Comparison of ENCODE assay signal across 8 mouse cellular contexts in the genomic region with DNA sequence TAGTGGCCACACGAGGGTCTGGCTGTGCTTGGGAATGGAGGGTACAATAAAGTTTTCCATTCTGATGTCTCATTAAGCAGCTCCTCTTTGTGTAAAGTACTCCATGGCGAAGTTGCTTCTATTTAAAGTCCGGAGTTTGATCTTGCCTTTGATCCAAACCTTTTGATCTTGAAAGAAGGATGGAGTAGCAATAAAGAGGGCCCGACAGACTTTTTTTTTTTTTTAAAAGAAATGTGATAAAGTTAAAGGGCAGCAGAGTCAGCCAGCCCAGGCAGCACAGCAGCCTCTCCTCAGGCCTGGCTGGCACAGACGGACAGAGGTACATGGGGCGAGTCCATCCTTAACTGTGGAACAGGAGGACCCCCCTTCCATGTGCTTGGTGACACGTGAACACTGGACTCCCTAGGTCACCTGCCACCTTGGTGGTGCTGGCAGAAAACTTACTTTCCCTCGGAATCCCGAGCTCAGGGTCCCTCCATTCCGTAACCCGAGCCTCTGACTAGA.
DNase-seq lines count a peak whose midpoint lies in the region; ATAC-seq and TF ChIP-seq lines count a peak whose summit lies in the region.

No protein-coding gene starts in this region.

- peak overlapping the region; percentile 7; the same call in 1 of the 2 replicates for H3K27ac ChIP-seq in testis, adult 2 months (ENCODE audit: control insufficient read depth, insufficient read depth, low read depth, low read length)
- peak overlapping the region; percentile 81 for H3K27ac ChIP-seq in hindbrain, embryonic 16.5 days (ENCODE audit: low read depth, low read length)
- peak overlapping the region; percentile 79 for H3K27ac ChIP-seq in midbrain, embryonic 16.5 days (ENCODE audit: low read length)

- TF ChIP-seq CTCF in testis, adult 2 months (IDR thresholded peaks at IDR 0.05; ENCODE audit: control insufficient read depth, insufficient read depth, insufficient replicate concordance, low read depth, low read length) = no peak

- H3K4me1 ChIP-seq in testis, adult 2 months (ENCODE audit: control insufficient read depth, insufficient read depth, low read length) = peaks cover 3% of the 10 kb centered on the region; the same call in 1 of the 2 replicates
- peaks cover 17% of the 10 kb centered on the region for H3K4me1 ChIP-seq in hindbrain, embryonic 16.5 days (ENCODE audit: control insufficient read depth, insufficient read depth, low read depth, low read length)
- peaks cover 12% of the 10 kb centered on the region for H3K4me1 ChIP-seq in midbrain, embryonic 16.5 days (ENCODE audit: control insufficient read depth, insufficient read depth, low read length)

- peak overlapping the region; percentile 90 for H3K4me2 ChIP-seq in hindbrain, embryonic 16.5 days (ENCODE audit: low read length)
- H3K4me2 ChIP-seq in midbrain, embryonic 16.5 days (ENCODE audit: low read length) = peak overlapping the region; percentile 68

- H3K9ac ChIP-seq in hindbrain, embryonic 16.5 days (ENCODE audit: low read depth, low read length) = peak overlapping the region; percentile 88
- H3K9ac ChIP-seq in midbrain, embryonic 16.5 days (ENCODE audit: low read depth, low read length) = peak overlapping the region; percentile 79

- peak; percentile 69 to 87 for DNase-seq in adrenal gland, adult (ENCODE audit: inconsistent age in 2 of 2, low spot score in 1 of 2)
- no peak for DNase-seq in adrenal gland, postnatal 25 days
- DNase-seq in testis, postnatal 14 days (ENCODE audit: low spot score) = no peak
- no peak for DNase-seq in frontal cortex, postnatal 25 days (ENCODE audit: low spot score in 2 of 2)
- DNase-seq in adrenal gland, postnatal 4 days (ENCODE audit: low spot score in 2 of 2) = no peak

- H3K9me3 ChIP-seq in hindbrain, embryonic 16.5 days (ENCODE audit: control insufficient read depth, low read length) = no peaks in the 10 kb centered on the region
- H3K9me3 ChIP-seq in midbrain, embryonic 16.5 days (replicated peaks; ENCODE audit: control insufficient read depth, low read length, poor library complexity, severe bottlenecking) = no peaks in the 10 kb centered on the region

- no peaks in the 10 kb centered on the region for H3K36me3 ChIP-seq in testis, adult 2 months (ENCODE audit: control insufficient read depth, insufficient read depth, low read length)
- H3K36me3 ChIP-seq in hindbrain, embryonic 16.5 days (ENCODE audit: control insufficient read depth, insufficient read depth, low read length) = no peaks in the 10 kb centered on the region
- no peaks in the 10 kb centered on the region for H3K36me3 ChIP-seq in midbrain, embryonic 16.5 days (ENCODE audit: control insufficient read depth, insufficient read depth, low read length)

- WGBS in hindbrain, embryonic 16.5 days = 7% methylated on average over 11 of the region's 11 CpGs
- WGBS in midbrain, embryonic 16.5 days = 4% methylated on average over 11 of the region's 11 CpGs

- ATAC-seq in hindbrain, embryonic 16.5 days = peak; percentile 81
- ATAC-seq in midbrain, embryonic 16.5 days = peak; percentile 71

- no peak for TF ChIP-seq POLR2A in testis, adult 2 months (IDR thresholded peaks at IDR 0.05; ENCODE audit: control insufficient read depth, low read depth, low read length)

- H3K4me3 ChIP-seq in testis, adult 2 months (ENCODE audit: control insufficient read depth, low read depth, low read length) = peak overlapping the region; percentile 31
- H3K4me3 ChIP-seq in hindbrain, embryonic 16.5 days (ENCODE audit: low read length) = peak overlapping the region; percentile 86
- peak overlapping the region; percentile 75 for H3K4me3 ChIP-seq in midbrain, embryonic 16.5 days (ENCODE audit: low read depth, low read length)

- no peaks in the 10 kb centered on the region for H3K27me3 ChIP-seq in testis, adult 2 months (ENCODE audit: control insufficient read depth, insufficient read depth, low read length)
- 0 out of 2 replicates have a peak, but pooled peaks cover 2% of the 10 kb centered on the region for H3K27me3 ChIP-seq in hindbrain, embryonic 16.5 days (replicated peaks; ENCODE audit: control insufficient read depth, insufficient read depth, low read length)
- no peaks in the 10 kb centered on the region for H3K27me3 ChIP-seq in midbrain, embryonic 16.5 days (ENCODE audit: control insufficient read depth, insufficient read depth, low read depth, low read length)

Comparison
In these comparisons a context has a peak if more than half of its experiments do, and no peak if none do; other contexts are left out.
1. DNase-seq: peak in adrenal gland, adult (2 of 2); none in adrenal gland, postnatal 25 days (single experiment), testis, postnatal 14 days (single experiment), frontal cortex, postnatal 25 days (0 of 2) and adrenal gland, postnatal 4 days (0 of 2).
2. H3K27ac ChIP-seq: peak in every context shown above with its lines; median percentile 81 in hindbrain, embryonic 16.5 days; 79 in midbrain, embryonic 16.5 days; 7 in testis, adult 2 months.
3. H3K4me3 ChIP-seq: peak in every context shown above with its lines; median percentile 86 in hindbrain, embryonic 16.5 days; 75 in midbrain, embryonic 16.5 days; 31 in testis, adult 2 months.